Mouse (Mus musculus) thymus, postnatal 36 days (tissue): Measurements from ENCODE around the gene Mpzl1.
A peak's percentile ranks its signal among the peaks of the same experiment; 100 is the strongest.

Source experiments
- DNase-seq, 2 experiments: peaks; one replicate each; pipeline ENCODE4 v3.0.0; 2022; ENCODE audit warnings: mixed read lengths in 2 of 2

Gene Mpzl1

DNA sequence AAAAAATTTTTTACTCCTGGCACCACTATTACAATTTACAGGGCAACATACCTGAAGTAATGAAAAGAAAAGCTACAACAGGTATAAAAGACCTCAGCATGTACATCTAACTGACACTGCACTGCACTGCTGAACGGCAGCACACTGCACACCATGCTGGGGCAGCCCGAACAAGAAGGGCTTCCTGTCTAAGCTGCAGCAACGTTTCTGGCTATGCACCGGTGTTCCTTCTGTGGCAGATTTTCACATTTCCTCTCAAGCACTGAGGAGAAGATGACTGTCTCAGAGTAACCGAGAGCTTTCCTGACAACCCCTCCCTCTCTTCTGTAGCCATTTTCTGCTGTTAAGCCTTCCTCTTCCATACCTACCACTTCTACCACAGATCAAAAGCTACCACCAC is 21.6 kb downstream of the Mpzl1 start:
- DNase-seq: peak; percentile 39 to 44

- DNase-seq: no peak
Observed at GRCm38 (mm10) chr1:165610321-165610999, 23.9 kb downstream of the Mpzl1 start.

DNA sequence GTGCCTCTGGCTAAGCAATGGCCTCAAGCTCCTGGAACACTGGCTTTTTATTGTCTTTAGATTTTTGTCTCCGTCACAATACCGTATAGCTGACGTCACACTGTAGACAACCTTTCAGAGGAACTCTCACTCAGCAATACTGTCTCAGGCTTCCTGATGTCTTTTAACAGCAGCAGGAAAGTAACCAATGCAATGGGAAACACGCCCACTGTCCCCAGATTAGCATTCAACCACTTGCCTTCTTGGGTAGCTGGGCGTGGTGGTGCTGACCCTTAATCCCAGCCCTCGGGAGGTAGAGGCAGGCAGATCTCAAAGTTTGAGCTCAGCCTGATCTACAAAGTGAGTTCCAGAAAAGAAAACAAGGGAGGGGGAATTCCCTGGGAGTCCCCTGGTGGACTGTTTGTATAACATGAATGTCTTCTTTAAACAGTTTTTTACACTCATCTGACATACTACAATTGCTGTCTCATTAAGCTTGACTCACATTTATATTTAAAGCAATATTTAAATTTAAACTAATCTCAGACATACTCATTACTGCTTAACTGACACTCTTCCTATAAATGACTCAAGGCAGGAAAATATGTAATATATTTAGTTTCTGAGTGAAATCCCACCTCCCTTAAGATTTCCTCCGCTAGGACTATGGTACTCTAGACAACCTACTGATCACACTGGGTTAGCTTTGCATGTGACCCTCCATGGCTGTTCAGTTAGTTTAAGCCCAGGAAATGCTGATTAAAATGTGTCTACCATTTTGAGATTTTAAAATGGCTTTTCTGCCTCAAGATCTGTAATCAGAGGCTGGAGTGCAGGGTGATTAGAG is 24.6 kb downstream of the Mpzl1 start:
- no peak for DNase-seq

GRCm38 (mm10) chr1:165608904-165609303 is 25.4 kb downstream of the Mpzl1 start:
- DNase-seq: no peak

DNA sequence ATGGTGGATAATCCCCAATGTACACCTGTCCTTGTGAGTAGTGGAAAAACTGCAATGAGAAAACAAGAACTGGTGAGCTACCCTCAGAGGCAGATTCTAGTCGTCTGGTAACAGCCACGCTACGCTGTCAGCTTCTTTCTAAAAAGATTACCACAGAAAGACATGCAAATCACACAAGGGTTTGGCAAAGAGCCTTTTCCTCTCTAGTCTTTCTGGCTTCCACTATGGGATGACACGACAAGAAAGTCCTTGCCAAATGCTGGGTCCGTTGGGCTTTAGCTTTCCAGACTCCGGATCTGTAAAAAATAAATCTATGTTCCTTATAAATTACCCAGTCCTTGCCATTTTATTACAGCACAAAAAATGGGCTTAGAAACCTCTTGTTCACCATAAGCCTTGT is 28.6 kb downstream of the Mpzl1 start:
- DNase-seq: no peak

DNA sequence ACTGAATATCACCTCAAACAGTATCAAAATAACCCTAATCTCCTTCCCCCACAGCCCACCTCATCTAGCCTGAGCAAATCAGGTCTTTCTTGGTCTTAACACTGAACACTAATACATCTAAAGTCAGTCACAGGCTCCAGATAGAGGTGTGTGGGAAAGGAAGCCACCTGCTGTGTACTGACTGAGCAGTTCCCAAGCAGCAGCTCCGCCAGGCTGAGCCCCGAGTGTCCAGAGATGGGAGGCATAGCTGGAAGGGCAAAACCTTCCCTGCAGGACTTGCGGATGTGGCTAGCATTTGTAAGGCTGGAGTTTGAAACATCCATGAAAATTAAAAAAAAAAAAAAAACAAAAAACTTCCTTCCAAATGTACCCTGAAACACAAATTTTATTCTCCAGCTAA is 29.2 kb downstream of the Mpzl1 start:
- DNase-seq: no peak

GRCm38 (mm10) chr1:165604203-165604602 is 30.1 kb downstream of the Mpzl1 start:
- no peak for DNase-seq

- no peak for DNase-seq
Observed at GRCm38 (mm10) chr1:165603218-165603617, 31.1 kb downstream of the Mpzl1 start.

DNA sequence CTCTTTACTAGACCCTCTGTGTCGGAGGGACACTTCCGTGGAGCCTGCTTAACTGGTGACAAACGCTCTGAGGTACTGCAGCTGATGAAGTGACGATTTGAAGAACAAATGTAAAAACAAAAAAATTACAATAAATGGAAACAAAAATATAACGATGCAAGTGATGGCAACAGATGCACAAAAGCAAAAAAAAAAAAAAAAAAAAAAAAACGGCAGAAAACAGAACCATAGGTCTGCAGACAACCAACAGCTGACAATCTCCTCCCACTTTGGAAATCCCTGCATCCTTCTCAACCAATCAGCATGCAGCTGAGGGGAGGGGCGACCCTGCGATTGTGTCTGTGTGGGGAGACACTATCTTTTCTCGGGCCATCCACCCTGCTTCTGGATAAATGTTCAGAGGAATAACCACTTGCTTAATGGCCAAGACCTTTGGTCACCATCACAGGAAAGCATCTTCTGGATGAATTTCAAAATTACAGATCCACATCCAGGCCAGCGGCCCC is 32.5 kb downstream of the Mpzl1 start:
- DNase-seq: no peak

DNA sequence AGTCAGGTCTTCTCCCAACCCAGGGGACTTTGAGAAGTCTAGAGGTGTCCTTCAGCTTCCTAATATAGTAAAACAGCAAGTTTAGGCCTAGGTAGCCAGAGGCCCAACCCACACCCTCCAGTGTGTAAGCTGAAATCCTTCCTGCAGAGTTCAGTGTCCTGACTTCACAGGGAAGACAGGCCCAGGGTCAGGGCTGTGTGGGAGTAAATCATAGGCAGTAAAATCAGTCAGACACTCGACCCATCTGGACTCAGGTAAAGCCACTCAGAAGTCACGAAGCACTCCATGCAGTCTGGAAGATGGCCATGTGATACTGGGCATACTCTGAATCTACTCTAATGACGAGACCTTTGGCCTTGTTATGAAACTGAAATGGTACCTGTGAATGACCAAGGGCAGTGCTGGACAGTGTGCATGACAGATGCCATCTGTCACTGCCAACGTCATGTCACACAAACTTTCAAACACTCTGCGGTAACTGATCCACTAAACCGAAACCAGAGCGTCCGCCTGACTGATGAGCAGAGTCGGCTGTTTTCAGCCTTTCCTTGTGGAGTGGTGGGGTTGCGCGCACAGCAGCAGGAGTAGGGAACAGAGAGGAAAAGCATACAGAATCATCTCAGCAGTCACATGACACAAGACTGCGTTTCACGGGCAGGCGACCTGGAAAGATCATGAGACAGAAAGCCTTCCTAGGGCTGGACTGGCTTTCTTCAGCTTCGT is 39.5 kb downstream of the Mpzl1 start:
- no peak for DNase-seq

GRCm38 (mm10) chr1:165592295-165593082 is 41.8 kb downstream of the Mpzl1 start:
- no peak for DNase-seq

DNA sequence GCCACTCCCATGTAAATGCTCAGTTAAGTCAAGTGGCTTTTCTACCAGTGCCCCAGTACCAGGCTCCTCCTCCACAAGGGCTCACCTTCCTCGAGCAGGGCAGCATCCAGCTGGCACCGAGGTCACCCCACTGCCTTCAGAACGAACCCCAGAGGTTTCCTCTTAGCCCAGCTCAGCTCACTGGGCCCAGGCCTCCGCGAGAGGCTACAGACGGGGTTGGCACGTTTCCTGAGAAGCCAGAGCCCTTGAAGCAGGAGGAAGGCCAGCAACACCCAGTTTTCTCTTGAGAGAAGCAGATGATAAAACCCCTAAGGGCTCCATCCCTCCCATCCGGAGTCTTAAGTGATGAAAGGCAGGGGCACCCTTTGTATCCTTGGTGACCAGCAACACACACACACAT is 43.6 kb downstream of the Mpzl1 start:
- no peak for DNase-seq

DNA sequence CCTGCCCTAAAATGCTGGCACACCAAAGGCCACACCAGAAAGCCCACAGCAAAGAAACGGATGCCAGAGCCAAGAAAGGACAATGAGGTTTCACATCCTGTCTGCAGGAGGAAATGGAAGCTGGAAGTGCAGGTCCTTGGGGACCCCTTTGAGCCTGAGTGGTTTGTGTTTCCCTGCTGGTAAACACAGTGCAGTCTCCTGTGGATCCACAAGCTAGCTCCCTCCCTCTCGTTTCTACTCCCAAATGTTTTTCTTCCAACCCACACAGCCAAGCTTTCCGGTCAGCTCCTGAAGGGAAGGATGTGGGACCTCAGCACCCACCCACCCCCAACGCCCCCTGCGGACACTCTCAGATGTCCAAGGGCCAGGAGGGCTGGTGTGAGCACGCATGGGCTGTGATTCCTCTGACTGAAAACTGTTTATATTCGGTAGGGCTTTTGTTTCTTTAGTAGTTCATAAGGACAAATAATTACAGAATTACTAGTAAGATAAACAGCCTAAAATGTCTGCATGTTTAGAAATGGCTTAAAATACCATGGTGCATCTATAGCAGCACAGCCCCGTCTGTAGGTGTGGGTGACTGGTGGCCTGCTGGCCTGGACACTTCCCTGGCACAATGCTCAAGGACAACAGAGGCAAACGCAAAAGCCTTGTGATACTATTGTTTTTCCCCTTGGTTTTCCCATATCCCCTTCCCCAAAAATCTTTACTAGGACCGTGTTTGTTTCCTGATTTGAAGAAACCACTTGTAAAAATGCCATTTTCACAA is 44.9 kb downstream of the Mpzl1 start:
- no peak for DNase-seq

DNA sequence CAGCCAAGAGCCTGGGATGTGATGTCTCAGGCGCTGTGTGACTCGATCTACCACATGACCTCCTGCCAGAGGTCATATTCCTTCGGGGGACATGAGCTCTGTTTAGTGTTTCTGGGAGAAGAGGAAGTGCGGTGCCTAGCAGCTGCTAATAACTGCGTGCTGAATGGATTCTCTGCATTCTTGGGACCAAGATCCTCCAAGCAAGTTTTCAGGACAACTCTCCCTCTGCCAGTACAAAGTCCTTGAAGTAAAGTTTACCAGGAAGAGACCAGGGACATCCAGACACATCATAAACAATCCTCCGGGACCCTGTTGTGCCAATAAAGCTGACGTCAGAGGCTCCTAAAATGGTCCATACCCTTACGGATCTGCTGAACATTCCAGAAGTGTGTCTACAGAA is 46.5 kb downstream of the Mpzl1 start:
- DNase-seq: no peak

DNA sequence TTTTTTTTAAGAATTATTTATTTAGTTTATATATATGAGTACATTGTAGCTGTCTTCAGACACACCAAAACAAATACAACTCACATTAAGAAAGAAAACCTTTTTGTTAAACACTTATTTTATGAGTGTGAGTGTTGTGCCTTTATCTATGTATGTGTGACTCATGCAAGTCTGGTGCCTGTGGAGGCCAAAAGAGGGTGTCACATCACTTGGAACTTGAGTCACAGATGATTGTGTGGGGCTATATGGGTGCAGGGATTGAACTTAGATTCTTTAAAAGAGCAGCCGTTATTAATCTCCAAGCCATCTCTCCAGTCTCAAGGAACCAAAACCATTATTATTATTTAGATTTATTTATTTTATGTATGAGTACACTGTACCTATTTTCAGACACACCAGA is 48.0 kb downstream of the Mpzl1 start:
- no peak for DNase-seq

GRCm38 (mm10) chr1:165585389-165586104 is 48.8 kb downstream of the Mpzl1 start:
- no peak for DNase-seq

DNA sequence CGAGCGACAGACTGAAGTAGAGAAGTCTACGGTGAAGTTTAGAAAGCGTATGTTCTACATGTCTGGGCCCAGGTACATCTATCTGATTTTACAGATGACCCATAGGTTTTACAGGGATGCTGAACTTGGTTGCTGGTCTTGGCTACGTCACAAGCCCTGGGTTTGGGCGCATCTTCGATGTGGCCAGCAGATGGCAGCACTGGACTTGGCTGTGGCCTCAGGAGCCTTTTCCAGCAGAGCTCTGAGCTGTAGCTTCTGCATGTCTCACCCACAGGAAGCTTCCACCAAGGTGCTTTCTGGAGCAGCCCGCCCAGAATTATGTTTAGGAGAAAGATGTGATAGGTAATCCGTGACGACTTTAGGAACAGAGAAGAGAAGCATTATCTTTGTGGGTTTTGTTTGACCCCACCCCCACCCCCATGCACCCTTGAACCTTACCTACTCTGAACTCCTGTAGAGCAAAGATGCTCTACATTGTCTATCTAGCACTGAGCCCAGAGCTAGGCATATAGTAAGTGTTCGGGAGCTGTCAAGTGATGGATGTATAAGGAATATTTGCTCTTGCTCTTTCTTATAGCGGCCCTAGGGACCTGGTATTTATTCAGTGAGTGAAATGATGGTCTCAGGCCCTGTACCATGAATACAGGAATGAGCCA is 50.7 kb downstream of the Mpzl1 start:
- DNase-seq: peak; percentile 81 to 82

DNA sequence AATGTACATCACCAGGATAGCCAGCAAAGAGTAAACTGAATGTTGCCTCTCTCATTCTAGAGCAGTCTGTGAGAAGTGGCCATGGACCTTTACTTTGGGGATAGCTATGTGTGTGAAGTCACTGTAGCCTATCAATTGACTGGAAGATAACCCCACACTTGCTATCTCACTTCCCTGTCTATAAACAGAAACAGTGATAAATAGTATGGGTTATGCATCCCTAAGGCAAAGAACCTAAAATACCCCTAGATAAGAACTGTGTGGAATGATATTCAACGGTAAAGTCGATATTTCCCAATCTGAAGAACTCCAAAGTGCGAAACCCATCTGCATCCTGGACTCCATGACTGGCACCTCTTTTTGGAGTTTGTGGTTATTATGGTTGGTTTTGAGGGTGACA is 53.1 kb downstream of the Mpzl1 start:
- DNase-seq: no peak

GRCm38 (mm10) chr1:165579332-165579731 is 55.0 kb downstream of the Mpzl1 start:
- DNase-seq: no peak

DNA sequence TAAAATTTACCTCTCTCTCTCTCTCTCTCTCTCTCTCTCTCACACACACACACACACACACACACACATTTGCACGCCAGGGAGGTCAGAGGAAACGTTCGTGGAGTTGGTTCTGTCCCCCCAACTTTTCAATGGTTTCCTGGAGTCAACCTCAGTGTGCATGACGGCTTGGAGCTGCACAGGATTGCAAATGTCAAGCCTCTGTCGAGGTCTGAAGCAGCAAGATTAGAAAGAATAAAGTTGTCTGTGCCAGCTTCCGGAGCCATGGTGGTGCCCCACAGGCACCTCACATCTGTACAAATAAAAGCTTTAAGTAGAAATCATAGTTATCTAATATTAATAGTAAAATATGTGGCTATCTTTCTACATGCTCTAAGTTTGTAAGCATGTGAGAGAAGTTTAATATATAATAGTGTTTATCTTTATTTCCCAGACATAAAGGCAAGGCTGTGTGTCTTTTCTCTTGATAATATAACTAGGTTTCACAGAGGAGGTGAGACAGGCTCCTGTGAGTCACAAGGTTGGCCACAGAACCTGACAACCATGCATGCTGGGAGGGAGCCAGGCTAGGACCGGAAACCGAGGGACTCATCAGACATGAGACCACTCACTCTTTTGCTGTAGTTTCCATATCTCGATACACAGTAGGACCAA is 57.8 kb downstream of the Mpzl1 start:
- no peak for DNase-seq
